Mouse (Mus musculus): ENCODE measurements around the gene Zfp37.

- TF ChIP-seq POLR2A (IDR thresholded peaks at IDR 0.05; ENCODE audit: borderline replicate concordance, insufficient read depth, low read length), result no peak
- TF ChIP-seq CTCF (IDR thresholded peaks at IDR 0.05; ENCODE audit: borderline replicate concordance, insufficient read depth, low read depth, low read length), result no peak
Measured at GRCm38 (mm10) chr4:62256931-62257330, 26.1 kb upstream of the Zfp37 start.

Measured in cerebellum, adult 2 months (tissue).